Mouse (Mus musculus): ENCODE results near the gene Col13a1. TPM values are rescaled to one million over a fixed set of nuclear protein-coding genes. Genes with fewer than 3 reads are reported as not detected.

The Col13a1 gene
- polyA plus RNA-seq, 1 experiment from 2014 or later = 1.9 TPM

- DNase-seq (ENCODE audit: low spot score) = no peak
- Histone ChIP-seq H3K9me3 (peaks cover 21% of the 10 kb centered on the region), H3K36me3 (no peaks in the 10 kb centered on the region), H3K4me1 (replicated peaks) (peaks cover 33% of the 10 kb centered on the region), H3K27me3 (ENCODE audit: insufficient read depth, poor library complexity, severe bottlenecking) (no peaks in the 10 kb centered on the region), H3K27ac (peak overlapping the region; percentile 64; the same call in 1 of the 2 replicates), H3K4me3 (no peak overlapping the region)
- 84% methylated on average over 4 of the region's 4 CpGs for WGBS
These were observed 59.4 kb downstream of the Col13a1 start for GRCm38 (mm10) chr10:61919496-61919895.

GRCm38 (mm10) chr10:61917066-61917465 is 61.8 kb downstream of the Col13a1 start:
- no peak for DNase-seq (ENCODE audit: low spot score)
- Histone ChIP-seq H3K4me1 (replicated peaks) (peaks cover 26% of the 10 kb centered on the region), H3K9me3 (peaks cover 30% of the 10 kb centered on the region), H3K27me3 (ENCODE audit: insufficient read depth, poor library complexity, severe bottlenecking) (no peaks in the 10 kb centered on the region), H3K36me3 (no peaks in the 10 kb centered on the region), H3K27ac (no peak overlapping the region), H3K4me3 (no peak overlapping the region)
- WGBS = 92% methylated on average over 12 of the region's 12 CpGs

GRCm38 (mm10) chr10:61911770-61912169 is 67.1 kb downstream of the Col13a1 start:
- Histone ChIP-seq H3K27ac (no peak overlapping the region), H3K9me3 (peaks cover 34% of the 10 kb centered on the region), H3K27me3 (ENCODE audit: insufficient read depth, poor library complexity, severe bottlenecking) (no peaks in the 10 kb centered on the region), H3K4me1 (replicated peaks) (no peaks in the 10 kb centered on the region; the same call in 1 of the 2 replicates), H3K4me3 (no peak overlapping the region), H3K36me3 (no peaks in the 10 kb centered on the region)
- no peak for DNase-seq (ENCODE audit: low spot score)
- 62% methylated on average over 4 of the region's 4 CpGs for whole genome bisulfite sequencing

GRCm38 (mm10) chr10:61909004-61909403 is 69.9 kb downstream of the Col13a1 start:
- no peak overlapping the region for H3K4me3 ChIP-seq
- H3K27ac ChIP-seq = no peak overlapping the region
- H3K36me3 ChIP-seq = no peaks in the 10 kb centered on the region
- no peaks in the 10 kb centered on the region for H3K27me3 ChIP-seq (ENCODE audit: insufficient read depth, poor library complexity, severe bottlenecking)
- 68% methylated on average over 3 of the region's 3 CpGs for WGBS
- H3K4me1 ChIP-seq (replicated peaks) = peaks cover 16% of the 10 kb centered on the region
- H3K9me3 ChIP-seq = peaks cover 16% of the 10 kb centered on the region
- DNase-seq (ENCODE audit: low spot score) = no peak

GRCm38 (mm10) chr10:61906226-61906625 is 72.7 kb downstream of the Col13a1 start:
- Histone ChIP-seq H3K36me3 (no peaks in the 10 kb centered on the region), H3K4me1 (replicated peaks) (peaks cover 21% of the 10 kb centered on the region), H3K4me3 (no peak overlapping the region), H3K27ac (no peak overlapping the region), H3K27me3 (ENCODE audit: insufficient read depth, poor library complexity, severe bottlenecking) (no peaks in the 10 kb centered on the region), H3K9me3 (peaks cover 9% of the 10 kb centered on the region)
- peak; percentile 31 for DNase-seq (ENCODE audit: low spot score)
- WGBS = 34% methylated on average over 5 of the region's 5 CpGs

GRCm38 (mm10) chr10:61905308-61905707 is 73.6 kb downstream of the Col13a1 start:
- 57% methylated on average over 8 of the region's 8 CpGs for WGBS

GRCm38 (mm10) chr10:61898116-61898515 is 80.8 kb downstream of the Col13a1 start:
- H3K36me3 ChIP-seq = no peaks in the 10 kb centered on the region
- no peak overlapping the region for H3K27ac ChIP-seq
- 0 out of 2 replicates have a peak, but pooled peaks cover 5% of the 10 kb centered on the region for H3K4me1 ChIP-seq (replicated peaks)
- no peak for DNase-seq (ENCODE audit: low spot score)
- WGBS = 87% methylated on average over 6 of the region's 6 CpGs
- no peaks in the 10 kb centered on the region for H3K9me3 ChIP-seq
- no peaks in the 10 kb centered on the region for H3K27me3 ChIP-seq (ENCODE audit: insufficient read depth, poor library complexity, severe bottlenecking)
- H3K4me3 ChIP-seq = no peak overlapping the region

More at GRCm38 (mm10) chr10:61905308-61905707, 73.6 kb downstream of the Col13a1 start:
- no peak overlapping the region for H3K4me3 ChIP-seq
- DNase-seq (ENCODE audit: low spot score) = no peak
- H3K36me3 ChIP-seq = no peaks in the 10 kb centered on the region
- peaks cover 21% of the 10 kb centered on the region for H3K4me1 ChIP-seq (replicated peaks)
- no peaks in the 10 kb centered on the region for H3K27me3 ChIP-seq (ENCODE audit: insufficient read depth, poor library complexity, severe bottlenecking)
- no peak overlapping the region for H3K27ac ChIP-seq
- H3K9me3 ChIP-seq = peaks cover 9% of the 10 kb centered on the region

- Histone ChIP-seq H3K9me3 (no peaks in the 10 kb centered on the region), H3K27me3 (ENCODE audit: insufficient read depth, poor library complexity, severe bottlenecking) (0 out of 2 replicates have a peak, but pooled peaks cover 3% of the 10 kb centered on the region), H3K4me3 (no peak overlapping the region), H3K36me3 (no peaks in the 10 kb centered on the region), H3K27ac (no peak overlapping the region), H3K4me1 (replicated peaks) (peaks cover 13% of the 10 kb centered on the region)
- 80% methylated on average over 5 of the region's 5 CpGs for WGBS
- no peak for DNase-seq (ENCODE audit: low spot score)
These were observed 84.3 kb downstream of the Col13a1 start for GRCm38 (mm10) chr10:61894564-61894963.

GRCm38 (mm10) chr10:61891138-61891537 is 87.8 kb downstream of the Col13a1 start:
- DNase-seq (ENCODE audit: low spot score) = no peak
- H3K27ac ChIP-seq = peak overlapping the region; percentile 35; the same call in 1 of the 2 replicates
- WGBS = 70% methylated on average over 9 of the region's 9 CpGs
- no peak overlapping the region for H3K4me3 ChIP-seq
- 0 out of 2 replicates have a peak, but pooled peaks cover 3% of the 10 kb centered on the region for H3K27me3 ChIP-seq (ENCODE audit: insufficient read depth, poor library complexity, severe bottlenecking)
- peaks cover 25% of the 10 kb centered on the region for H3K4me1 ChIP-seq (replicated peaks)
- no peaks in the 10 kb centered on the region for H3K36me3 ChIP-seq
- no peaks in the 10 kb centered on the region for H3K9me3 ChIP-seq

- no peaks in the 10 kb centered on the region for H3K36me3 ChIP-seq
- H3K4me3 ChIP-seq = no peak overlapping the region
- no peak for DNase-seq (ENCODE audit: low spot score)
- 0 out of 2 replicates have a peak, but pooled peaks cover 3% of the 10 kb centered on the region for H3K27me3 ChIP-seq (ENCODE audit: insufficient read depth, poor library complexity, severe bottlenecking)
- WGBS = 91% methylated on average over 10 of the region's 10 CpGs
- H3K27ac ChIP-seq = 0 out of 2 replicates have a peak overlapping the region, but pooled peaks have one; percentile 2
- peaks cover 25% of the 10 kb centered on the region for H3K4me1 ChIP-seq (replicated peaks)
- H3K9me3 ChIP-seq = no peaks in the 10 kb centered on the region
These were observed 88.6 kb downstream of the Col13a1 start for GRCm38 (mm10) chr10:61890294-61890693.

GRCm38 (mm10) chr10:61879427-61879826 is 99.5 kb downstream of the Col13a1 start:
- H3K27me3 ChIP-seq (ENCODE audit: insufficient read depth, poor library complexity, severe bottlenecking) = peaks cover 24% of the 10 kb centered on the region
- H3K9me3 ChIP-seq = no peaks in the 10 kb centered on the region
- peak overlapping the region; percentile 56; the same call in 1 of the 2 replicates for H3K27ac ChIP-seq
- H3K36me3 ChIP-seq = no peaks in the 10 kb centered on the region
- DNase-seq (ENCODE audit: low spot score) = peak; percentile 39
- peaks cover 53% of the 10 kb centered on the region for H3K4me1 ChIP-seq (replicated peaks)
- 14% methylated on average over 4 of the region's 4 CpGs for WGBS
- no peak overlapping the region for H3K4me3 ChIP-seq

- H3K9me3 ChIP-seq = no peaks in the 10 kb centered on the region
- peaks cover 26% of the 10 kb centered on the region for H3K27me3 ChIP-seq (ENCODE audit: insufficient read depth, poor library complexity, severe bottlenecking)
- H3K27ac ChIP-seq = peak overlapping the region; percentile 47
- no peak overlapping the region for H3K4me3 ChIP-seq
- 12% methylated on average over 6 of the region's 6 CpGs for WGBS
- H3K4me1 ChIP-seq (replicated peaks) = peaks cover 61% of the 10 kb centered on the region
- DNase-seq (ENCODE audit: low spot score) = peak; percentile 82
- H3K36me3 ChIP-seq = no peaks in the 10 kb centered on the region
These were observed 101.1 kb downstream of the Col13a1 start for GRCm38 (mm10) chr10:61877787-61878186.

GRCm38 (mm10) chr10:61869796-61870195 is 109.1 kb downstream of the Col13a1 start:
- Histone ChIP-seq H3K27me3 (ENCODE audit: insufficient read depth, poor library complexity, severe bottlenecking) (peaks cover 9% of the 10 kb centered on the region; the same call in 1 of the 2 replicates), H3K27ac (no peak overlapping the region), H3K4me1 (replicated peaks) (peaks cover 32% of the 10 kb centered on the region), H3K4me3 (no peak overlapping the region), H3K9me3 (peaks cover 2% of the 10 kb centered on the region; the same call in 1 of the 2 replicates), H3K36me3 (no peaks in the 10 kb centered on the region)
- WGBS = 83% methylated on average over 3 of the region's 3 CpGs
- DNase-seq (ENCODE audit: low spot score) = no peak

Measured in hindbrain, embryonic 10.5 days (tissue).